Mouse (Mus musculus) liver, embryonic 16.5 days (tissue): ENCODE data around the gene Stat5b. TPM values are rescaled to one million over a fixed set of nuclear protein-coding genes. Genes with fewer than 3 reads are reported as not detected.

ENCODE experiments used
- ATAC-seq: fragments of 200-750 bp; cut with Nextera tagmentation; 2 replicates; pipeline ENCODE4 v1.8.0; 2017; ENCODE audit warnings: low read depth, mild to moderate bottlenecking, moderate number of reproducible peaks, moderate library complexity
- H3K27ac ChIP-seq: fragments of 300-500 bp; sonication (generic); 2 replicates; pipeline ENCODE4 v1.5.1; 2014; ENCODE audit warnings: mild to moderate bottlenecking, low read length
- H3K27me3 ChIP-seq: fragments of 300-500 bp; sonication (generic); 2 replicates; pipeline ENCODE4 v1.6.1; 2014; ENCODE audit warnings: low read depth, low read length, mixed read lengths; ENCODE audit not compliant: control insufficient read depth, insufficient read depth
- H3K36me3 ChIP-seq: fragments of 300-500 bp; sonication (generic); 2 replicates; pipeline ENCODE4 v1.6.1; 2014; ENCODE audit warnings: mild to moderate bottlenecking; ENCODE audit not compliant: control insufficient read depth, insufficient read depth
- H3K4me1 ChIP-seq: fragments of 300-500 bp; sonication (generic); 2 replicates; pipeline ENCODE4 v1.6.1; 2014; ENCODE audit warnings: low read depth, low read length, mixed read lengths; ENCODE audit not compliant: control insufficient read depth
- H3K4me2 ChIP-seq: fragments of 300-500 bp; sonication (generic); 2 replicates; pipeline ENCODE4 v1.6.1; 2014; ENCODE audit warnings: low read depth, low read length, mixed read lengths
- H3K4me3 ChIP-seq: fragments of 300-500 bp; sonication (generic); 2 replicates; pipeline ENCODE4 v1.5.1; 2014; ENCODE audit warnings: low read depth, mild to moderate bottlenecking, low read length
- H3K9ac ChIP-seq: fragments of 300-500 bp; sonication (generic); 2 replicates; pipeline ENCODE4 v1.6.1; 2014; ENCODE audit warnings: low read depth, low read length
- H3K9me3 ChIP-seq: fragments of 300-500 bp; sonication (generic); replicated peaks from 2 replicates; pipeline ENCODE4 v1.6.1; 2016; ENCODE audit warnings: low read length; ENCODE audit not compliant: control insufficient read depth
- WGBS: fragments of 180-500 bp; shearing (Covaris S2); extraction: QIAGEN DNeasy Blood & Tissue Kit; methylation state at CpG from one replicate; pipeline ENCODE4 v1.1.7; 2014; ENCODE audit not compliant: insufficient replicate concordance; 5-methylcytosine and 5-hydroxymethylcytosine counted together
- polyA plus RNA-seq: library from polyadenylated mRNA; unstranded; fragments of >200 nt; fragmentation: Nextera tagmentation; extraction: Ambion mirVana; gene quantifications from 2 replicates; pipeline ENCODE4 v1.2.1, GENCODE M21; 2015

The Stat5b gene
- polyA plus RNA-seq, 1 experiment from 2014 or later, result 22.6 TPM

DNA sequence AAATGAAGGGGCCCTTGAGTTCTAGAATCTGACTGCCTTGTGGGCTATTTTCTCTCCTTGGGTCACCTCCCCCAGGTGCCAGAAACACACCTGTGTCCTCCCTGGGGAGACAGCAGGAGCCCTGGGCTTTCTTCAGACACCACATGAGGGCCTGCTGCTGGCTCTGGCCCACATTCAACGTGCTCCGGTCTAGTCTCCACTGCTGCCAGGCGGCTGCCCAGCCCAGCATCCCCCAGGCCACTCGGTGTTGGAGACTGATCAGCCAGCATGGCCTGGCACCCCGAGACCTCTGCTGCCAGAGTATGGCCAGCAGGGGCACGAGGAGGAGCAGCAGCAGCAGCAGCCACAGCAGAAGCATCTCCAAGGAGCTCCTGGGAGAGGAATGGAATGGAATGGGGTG, 80.5 kb downstream of the Stat5b start:
- Histone ChIP-seq H3K36me3 (no peaks in the 10 kb centered on the region), H3K9me3 (no peaks in the 10 kb centered on the region), H3K4me3 (no peak overlapping the region), H3K9ac (no peak overlapping the region), H3K27ac (no peak overlapping the region), H3K27me3 (no peaks in the 10 kb centered on the region), H3K4me2 (peak overlapping the region; percentile 60), H3K4me1 (peaks cover 5% of the 10 kb centered on the region)
- no peak for ATAC-seq
- 68% methylated on average over 6 of the region's 6 CpGs for WGBS

DNA sequence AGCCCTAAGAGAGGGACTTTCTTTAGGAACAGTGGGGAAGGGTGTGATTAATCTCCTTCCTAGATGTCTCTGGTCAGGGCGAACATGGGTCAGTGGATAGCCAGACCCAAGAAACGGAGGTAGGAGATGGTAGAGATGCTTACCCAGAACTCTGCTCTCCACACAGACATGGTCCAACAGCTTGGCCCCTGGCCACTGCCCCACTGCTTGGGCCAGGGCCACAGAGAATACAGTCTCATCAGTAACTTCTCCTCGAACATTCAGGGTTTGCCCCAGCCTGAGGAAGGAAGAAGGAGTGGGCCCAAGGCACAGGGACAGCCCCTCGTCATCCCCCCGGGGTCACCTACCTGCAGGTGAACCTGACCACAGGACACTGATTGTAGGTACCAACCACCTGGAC, 82.7 kb downstream of the Stat5b start:
- WGBS, result 68% methylated on average over 5 of the region's 5 CpGs

DNA sequence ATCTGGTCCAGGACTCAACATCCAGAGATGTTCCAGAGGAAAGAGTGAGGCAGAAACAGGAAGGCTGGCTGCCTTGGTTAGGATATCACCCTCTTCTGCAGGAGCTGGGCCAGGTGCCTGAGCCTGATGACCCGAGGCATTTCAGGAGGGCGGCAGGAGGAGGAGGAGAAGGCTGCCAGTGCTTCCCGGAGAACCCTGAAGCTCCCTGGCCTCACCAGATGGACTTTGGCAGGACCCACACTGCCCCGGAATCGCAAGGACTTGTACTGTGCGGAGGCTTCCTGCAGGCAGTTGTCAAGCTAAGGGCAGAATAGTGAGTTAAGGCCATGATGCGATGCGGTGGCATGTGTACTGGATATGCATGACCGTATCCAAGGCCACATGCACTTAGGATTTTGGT, 83.8 kb downstream of the Stat5b start:
- Histone ChIP-seq H3K9ac (no peak overlapping the region), H3K27me3 (peaks cover 3% of the 10 kb centered on the region; the same call in 1 of the 2 replicates), H3K36me3 (no peaks in the 10 kb centered on the region), H3K27ac (no peak overlapping the region), H3K4me2 (no peak overlapping the region), H3K4me3 (no peak overlapping the region), H3K4me1 (peaks cover 8% of the 10 kb centered on the region), H3K9me3 (no peaks in the 10 kb centered on the region)
- no peak for ATAC-seq
- 81% methylated on average over 9 of the region's 9 CpGs for WGBS

More for the DNA sequence above, 82.7 kb downstream of the Stat5b start:
- no peak for ATAC-seq
- Histone ChIP-seq H3K9me3 (no peaks in the 10 kb centered on the region), H3K27ac (no peak overlapping the region), H3K9ac (no peak overlapping the region), H3K27me3 (no peaks in the 10 kb centered on the region), H3K4me1 (peaks cover 5% of the 10 kb centered on the region), H3K4me3 (no peak overlapping the region), H3K4me2 (no peak overlapping the region), H3K36me3 (no peaks in the 10 kb centered on the region)

DNA sequence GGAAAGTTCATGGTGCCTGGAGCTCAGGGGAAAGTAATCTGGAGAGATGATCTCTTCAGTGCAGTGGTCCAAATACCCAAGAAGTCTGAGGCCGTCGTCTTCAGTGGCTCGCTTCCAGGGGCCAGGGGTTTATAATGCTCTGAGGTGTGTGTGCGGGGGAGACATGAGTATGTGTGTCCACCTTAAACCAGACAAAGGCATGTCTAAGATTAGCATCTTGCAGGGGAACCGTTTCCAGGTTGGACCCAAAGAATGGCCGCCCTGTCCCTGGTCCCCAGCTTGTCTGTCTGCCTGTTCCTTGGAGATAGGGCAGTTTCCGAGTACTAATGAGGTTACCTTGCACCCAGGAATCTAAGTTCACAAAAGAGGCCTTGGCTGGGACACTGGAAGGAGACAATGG, 87.7 kb downstream of the Stat5b start, which contains the start of gene Hcrt:
TSS of gene Hcrt (minus strand) at position 101 of the 400 bp plus-strand sequence.
- H3K9ac ChIP-seq, result no peak within 1 kb of the TSS
- 73% methylated on average over 7 of the region's 7 CpGs for WGBS
- no peak for ATAC-seq

DNA sequence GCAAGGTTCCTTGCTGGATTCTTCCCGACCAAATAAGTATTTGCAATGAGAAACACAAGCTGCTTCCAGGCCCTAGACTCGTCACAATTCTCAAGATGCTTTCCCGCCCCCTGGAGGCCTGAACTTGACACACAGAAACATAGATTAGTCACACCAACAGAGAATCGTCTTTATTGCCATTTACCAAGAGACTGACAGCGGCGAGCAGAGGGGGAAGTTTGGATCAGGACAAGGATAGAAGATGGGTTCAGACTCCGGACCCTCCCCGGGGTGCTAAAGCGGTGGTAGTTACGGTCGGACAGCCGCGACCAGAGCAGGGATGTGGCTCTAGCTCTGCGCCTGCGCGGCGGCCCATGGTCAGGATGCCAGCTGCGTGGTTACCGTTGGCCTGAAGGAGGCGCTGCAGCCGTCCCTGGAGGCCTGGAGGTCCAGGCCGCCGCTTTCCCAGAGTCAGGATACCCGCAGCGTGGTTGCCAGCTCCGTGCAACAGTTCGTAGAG, 88.9 kb downstream of the Stat5b start:
- Histone ChIP-seq H3K4me1 (peaks cover 16% of the 10 kb centered on the region), H3K4me3 (peak overlapping the region; percentile 56), H3K4me2 (peak overlapping the region; percentile 72), H3K9me3 (no peaks in the 10 kb centered on the region), H3K27ac (no peak overlapping the region), H3K9ac (no peak overlapping the region), H3K36me3 (no peaks in the 10 kb centered on the region), H3K27me3 (peaks cover 43% of the 10 kb centered on the region)
- WGBS, result under 1% methylated on average over 27 of the region's 27 CpGs
- peak; percentile 39; the same call in 1 of the 2 replicates for ATAC-seq

More for the DNA sequence above, 87.7 kb downstream of the Stat5b start, which contains the start of gene Hcrt:
- peaks cover 35% of the 10 kb centered on the region for H3K27me3 ChIP-seq
- no peaks in the 10 kb centered on the region for H3K9me3 ChIP-seq
- H3K27ac ChIP-seq, result no peak within 1 kb of the TSS
- no peaks in the 10 kb centered on the region for H3K36me3 ChIP-seq
- peaks cover 16% of the 10 kb centered on the region for H3K4me1 ChIP-seq
- H3K4me3 ChIP-seq, result peak within 1 kb of the TSS; percentile 56
- peak within 1 kb of the TSS; percentile 72 for H3K4me2 ChIP-seq

DNA sequence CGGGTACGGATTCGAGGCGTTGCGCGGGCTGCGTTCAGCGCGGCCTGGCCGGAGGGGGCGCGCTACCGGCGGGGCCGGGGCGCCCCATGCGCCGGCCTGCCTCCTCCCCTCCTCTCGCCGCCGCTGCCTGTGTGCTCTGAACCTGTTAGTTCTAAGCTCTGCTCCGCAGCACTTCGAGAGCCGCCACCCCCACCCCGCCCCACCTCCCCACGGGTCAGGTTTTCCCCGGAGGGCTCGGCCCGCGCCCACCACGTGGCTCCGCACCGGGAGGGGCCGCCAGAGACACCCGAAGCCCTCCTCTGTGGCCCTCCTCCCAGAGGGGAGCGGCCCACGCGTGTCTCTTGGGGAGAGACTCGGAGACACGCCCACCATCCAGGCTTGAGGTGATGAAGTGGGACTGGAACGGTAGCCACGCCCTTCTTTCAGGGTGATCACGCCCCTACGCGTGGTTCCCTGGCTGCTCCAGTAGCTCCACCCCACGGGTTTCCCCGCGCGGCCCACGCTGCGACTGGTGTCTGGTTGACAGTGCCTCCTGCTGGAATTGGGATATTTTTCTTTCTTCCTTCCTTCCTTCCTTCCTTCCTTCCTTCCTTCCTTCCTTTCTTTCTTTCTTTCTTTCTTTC, 90.8 kb downstream of the Stat5b start, which contains the start of gene Kcnh4:
TSS of gene Kcnh4 (minus strand) at position 332 of the 623 bp plus-strand sequence.
- Histone ChIP-seq H3K9me3 (no peaks in the 10 kb centered on the region), H3K4me3 (peak within 1 kb of the TSS; percentile 47), H3K27me3 (peaks cover 48% of the 10 kb centered on the region), H3K36me3 (no peaks in the 10 kb centered on the region), H3K4me2 (peak within 1 kb of the TSS; percentile 63), H3K9ac (no peak within 1 kb of the TSS), H3K27ac (no peak within 1 kb of the TSS), H3K4me1 (peaks cover 16% of the 10 kb centered on the region)
- ATAC-seq, result peak; percentile 50
- under 1% methylated on average over 49 of the region's 51 CpGs for WGBS

DNA sequence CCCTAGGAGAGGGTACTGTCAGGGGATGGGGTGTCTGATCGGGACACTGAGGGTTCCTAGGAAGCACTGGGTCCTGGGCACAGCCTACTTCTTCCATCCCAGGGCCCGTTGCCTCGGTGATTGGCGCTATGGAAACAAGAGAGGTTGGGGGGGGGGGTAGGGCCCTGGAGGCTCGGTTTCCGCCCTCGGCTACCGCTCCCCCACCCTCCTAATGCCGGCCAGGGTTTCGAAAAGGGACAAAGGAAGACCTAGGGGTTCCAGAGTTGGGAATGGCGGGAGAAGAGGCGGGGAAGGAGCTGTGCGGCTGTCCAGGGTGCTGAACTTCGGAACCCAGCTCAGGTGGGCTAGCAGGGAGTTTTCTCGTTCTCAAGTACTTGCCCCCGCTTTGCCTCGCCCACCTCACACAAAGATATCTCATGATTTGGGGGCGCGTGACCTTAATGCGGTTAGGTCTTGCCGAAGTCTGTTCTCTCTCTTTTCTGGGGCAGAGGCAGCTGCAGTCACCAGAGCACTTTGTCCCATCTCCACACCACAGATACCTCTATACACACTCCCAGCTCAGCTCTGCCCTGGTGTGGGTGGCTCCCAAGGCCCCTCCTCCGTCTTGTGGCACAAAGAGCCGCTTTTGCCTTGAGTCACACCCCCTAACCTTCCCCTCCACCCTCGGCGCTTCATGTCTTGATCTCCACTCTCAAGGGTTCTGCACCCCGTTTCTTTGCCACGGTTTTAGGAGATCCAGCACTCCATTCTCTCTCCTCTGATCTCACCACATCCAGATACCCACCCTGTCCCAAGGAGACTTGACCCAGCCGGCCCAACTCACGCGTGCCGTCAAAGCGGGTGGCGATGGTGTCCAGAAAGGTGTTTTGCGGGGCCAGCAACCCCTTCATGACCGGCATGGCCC, 91.6 kb downstream of the Stat5b start:
- Histone ChIP-seq H3K9me3 (no peaks in the 10 kb centered on the region), H3K27me3 (peaks cover 48% of the 10 kb centered on the region), H3K9ac (no peak overlapping the region), H3K36me3 (no peaks in the 10 kb centered on the region), H3K4me2 (peak overlapping the region; percentile 63), H3K27ac (no peak overlapping the region), H3K4me3 (peak overlapping the region; percentile 47), H3K4me1 (peaks cover 16% of the 10 kb centered on the region)
- ATAC-seq, result no peak; the same call in 1 of the 2 replicates
- 3% methylated on average over 35 of the region's 35 CpGs for WGBS

DNA sequence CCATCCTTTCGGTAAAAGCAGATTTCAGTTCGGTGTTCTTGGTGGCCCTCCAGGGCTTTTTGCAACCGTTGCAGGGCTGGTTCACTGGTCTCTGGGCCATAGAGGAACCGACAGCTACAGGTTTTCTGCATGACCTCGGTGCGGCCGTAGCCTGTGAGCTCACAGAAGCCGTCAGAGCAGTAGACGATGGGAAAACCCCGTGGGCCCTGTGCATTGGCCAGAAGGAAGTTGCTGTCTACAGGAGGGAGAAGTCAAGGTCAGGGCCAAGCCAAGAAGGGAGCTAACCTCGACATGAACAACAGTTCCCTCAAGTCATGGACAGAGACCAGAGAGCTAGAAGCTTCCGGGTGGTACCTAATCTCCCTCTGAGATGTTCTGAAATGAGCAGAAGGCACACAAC, 93.0 kb downstream of the Stat5b start:
- no peak for ATAC-seq
- Histone ChIP-seq H3K9me3 (no peaks in the 10 kb centered on the region), H3K4me1 (peaks cover 16% of the 10 kb centered on the region), H3K27ac (no peak overlapping the region), H3K4me3 (no peak overlapping the region), H3K9ac (no peak overlapping the region), H3K27me3 (peaks cover 55% of the 10 kb centered on the region), H3K4me2 (no peak overlapping the region), H3K36me3 (no peaks in the 10 kb centered on the region)
- 67% methylated on average over 12 of the region's 12 CpGs for WGBS
